Mouse (Mus musculus): ENCODE results near the gene Plcl2.

DNA sequence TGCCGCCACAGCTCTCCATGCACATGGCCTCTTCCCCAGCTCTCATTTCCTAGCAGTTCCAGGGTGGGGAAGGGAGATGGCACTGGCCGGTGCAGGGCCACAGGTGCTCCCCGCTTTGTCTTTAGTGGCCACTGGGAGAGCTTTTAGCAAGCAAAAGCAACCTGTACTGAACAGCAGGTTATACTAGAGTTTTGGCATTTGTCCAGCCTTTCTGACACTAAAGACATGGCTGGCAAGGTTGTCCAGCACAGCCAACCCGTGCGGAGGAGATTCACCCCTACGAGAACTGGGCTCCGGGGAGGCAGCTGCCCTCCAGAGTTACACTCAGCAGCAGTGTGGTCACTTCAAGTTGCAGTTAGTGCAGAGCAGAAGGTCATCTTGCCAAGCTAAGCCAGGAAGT is 224.2 kb downstream of the Plcl2 start:
- TF ChIP-seq SMC3 (IDR thresholded peaks at IDR 0.05; ENCODE audit: low read depth, low read length) (no peak), HCFC1 (IDR thresholded peaks at IDR 0.05; ENCODE audit: low read depth, low read length) (no peak), USF1 (IDR thresholded peaks at IDR 0.05; ENCODE audit: low read depth, low read length) (no peak), POLR2AphosphoS2 (IDR thresholded peaks at IDR 0.05; ENCODE audit: low read length) (no peak), CTCF (IDR thresholded peaks at IDR 0.05 in 2 of 3, conservative IDR thresholded peaks at IDR 0.05 in 1 of 3; ENCODE audit: control insufficient read depth in 1 of 3, insufficient read depth in 1 of 3, low read depth in 2 of 3, low read length in 3 of 3, poor library complexity in 1 of 3, severe bottlenecking in 1 of 3) (no peak)

Data from MEL (cell line).